Mouse (Mus musculus) limb, embryonic 11.5 days (tissue): ENCODE measurements around the gene Actc1. TPM values are rescaled to one million over a fixed set of nuclear protein-coding genes. Genes with fewer than 3 reads are reported as not detected.

Experiments used
- ATAC-seq: fragments of 200-750 bp; cut with Nextera tagmentation; 2 replicates; pipeline ENCODE4 v1.8.0; 2017; ENCODE audit warnings: low read depth; ENCODE audit not compliant: insufficient number of reproducible peaks, low FRiP score, low TSS enrichment
- DNase-seq: peaks from one replicate; pipeline ENCODE4 v3.0.0-alpha.2; 2015; ENCODE audit warnings: low spot score
- H3K27ac ChIP-seq: fragments of 300-500 bp; sonication (generic); replicated peaks from 2 replicates; pipeline ENCODE4 v1.5.1; 2014; ENCODE audit warnings: low read depth, mild to moderate bottlenecking, low read length
- H3K27me3 ChIP-seq: fragments of 300-500 bp; sonication (generic); 2 replicates; pipeline ENCODE4 v1.6.1; 2014; ENCODE audit warnings: mild to moderate bottlenecking, low read length, mixed read lengths; ENCODE audit not compliant: control insufficient read depth, insufficient read depth
- H3K36me3 ChIP-seq: fragments of 300-500 bp; sonication (generic); 2 replicates; pipeline ENCODE4 v1.6.1; 2014; ENCODE audit warnings: mild to moderate bottlenecking, low read length, moderate library complexity, mixed read lengths; ENCODE audit not compliant: control insufficient read depth, insufficient read depth
- H3K4me1 ChIP-seq: fragments of 300-500 bp; sonication (generic); 2 replicates; pipeline ENCODE4 v1.6.1; 2014; ENCODE audit warnings: low read length, mixed read lengths; ENCODE audit not compliant: control insufficient read depth, insufficient read depth
- H3K4me2 ChIP-seq: fragments of 300-500 bp; sonication (generic); 2 replicates; pipeline ENCODE4 v1.6.1; 2014; ENCODE audit warnings: low read depth, mild to moderate bottlenecking, moderate library complexity; ENCODE audit not compliant: severe bottlenecking
- H3K4me3 ChIP-seq: fragments of 300-500 bp; sonication (generic); 2 replicates; pipeline ENCODE4 v1.5.1; 2014; ENCODE audit warnings: low read depth, low read length
- H3K9ac ChIP-seq: fragments of 300-500 bp; sonication (generic); 2 replicates; pipeline ENCODE4 v1.6.1; 2014; ENCODE audit warnings: mild to moderate bottlenecking, low read length
- H3K9me3 ChIP-seq: fragments of 300-500 bp; sonication (generic); 2 replicates; pipeline ENCODE4 v1.6.1; 2016; ENCODE audit warnings: low read length; ENCODE audit not compliant: control insufficient read depth
- WGBS: fragments of 180-500 bp; shearing (Covaris S2); extraction: QIAGEN DNeasy Blood & Tissue Kit; methylation state at CpG from one replicate; pipeline ENCODE4 v1.1.7; 2014; 5-methylcytosine and 5-hydroxymethylcytosine counted together
- polyA plus RNA-seq: library from polyadenylated mRNA; unstranded; fragments of >200 nt; fragmentation: Nextera tagmentation; extraction: Ambion mirVana; gene quantifications from 2 replicates; pipeline ENCODE4 v1.2.1, GENCODE M21; 2014

Gene Actc1
- polyA plus RNA-seq, 1 experiment from 2014 or later = 95.4 TPM

- 91% methylated on average over 5 of the region's 5 CpGs for WGBS
- H3K4me1 ChIP-seq = no peaks in the 10 kb centered on the region
These were observed 7.1 kb downstream of the Actc1 start for GRCm38 (mm10) chr2:114046151-114046664.

GRCm38 (mm10) chr2:114037926-114038325 is 15.4 kb downstream of the Actc1 start:
- H3K9me3 ChIP-seq = no peaks in the 10 kb centered on the region
- H3K4me3 ChIP-seq = no peak overlapping the region
- no peak overlapping the region for H3K4me2 ChIP-seq
- H3K9ac ChIP-seq = no peak overlapping the region
- ATAC-seq = no peak
- H3K27ac ChIP-seq = no peak overlapping the region
- 82% methylated on average over 2 of the region's 2 CpGs for WGBS
- H3K4me1 ChIP-seq = no peaks in the 10 kb centered on the region
- no peaks in the 10 kb centered on the region for H3K36me3 ChIP-seq
- H3K27me3 ChIP-seq = no peaks in the 10 kb centered on the region
- no peak for DNase-seq

More at GRCm38 (mm10) chr2:114046151-114046664, 7.1 kb downstream of the Actc1 start:
- Histone ChIP-seq H3K9ac (no peak overlapping the region), H3K4me3 (no peak overlapping the region), H3K36me3 (no peaks in the 10 kb centered on the region), H3K27ac (no peak overlapping the region), H3K9me3 (no peaks in the 10 kb centered on the region), H3K27me3 (no peaks in the 10 kb centered on the region), H3K4me2 (no peak overlapping the region)
- no peak for ATAC-seq
- DNase-seq = no peak

DNA sequence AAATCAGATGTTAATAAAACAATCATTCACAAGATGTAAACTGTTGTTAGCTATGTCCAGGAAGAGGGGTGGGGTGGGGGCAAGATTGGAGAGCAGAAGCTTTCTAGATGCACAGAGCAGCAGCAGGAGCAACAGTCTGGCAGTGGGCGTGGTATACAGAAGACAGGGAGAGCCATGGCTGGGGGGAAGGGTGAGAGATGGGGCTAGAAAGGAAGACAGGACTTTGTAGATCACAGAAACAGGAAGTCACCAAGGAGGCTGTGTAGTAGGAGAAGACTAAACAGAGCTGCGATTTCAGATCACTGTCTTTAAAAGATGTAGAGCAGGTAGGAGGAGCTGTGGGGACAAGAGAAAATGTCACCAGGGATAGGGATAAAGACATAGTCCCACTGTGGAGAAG is 21.1 kb downstream of the Actc1 start:
- 39% methylated on average over 2 of the region's 2 CpGs for WGBS
- Histone ChIP-seq H3K27me3 (no peaks in the 10 kb centered on the region), H3K9me3 (no peaks in the 10 kb centered on the region), H3K4me3 (no peak overlapping the region), H3K36me3 (no peaks in the 10 kb centered on the region), H3K9ac (no peak overlapping the region), H3K4me2 (no peak overlapping the region), H3K27ac (no peak overlapping the region), H3K4me1 (no peaks in the 10 kb centered on the region)
- ATAC-seq (no peak), DNase-seq (no peak)

DNA sequence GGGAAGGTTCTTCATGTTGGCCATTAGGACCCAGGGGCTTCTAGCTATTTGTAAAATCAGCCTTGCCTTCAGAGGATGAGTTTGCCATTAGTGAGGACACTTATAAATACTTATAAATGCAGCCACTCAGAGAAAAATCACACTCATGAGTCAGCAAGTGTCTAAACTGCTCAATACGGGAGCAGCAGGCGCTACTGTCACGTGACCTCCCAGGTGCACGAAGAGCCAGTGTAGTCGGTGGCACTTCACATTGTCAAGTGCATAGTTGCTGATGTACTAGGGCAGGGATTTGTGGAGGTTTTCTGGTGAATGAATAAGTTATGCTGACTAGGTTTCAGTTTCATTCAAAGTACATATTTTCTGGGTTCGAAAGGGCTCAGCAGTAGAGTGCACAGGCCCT is 30.0 kb downstream of the Actc1 start:
- Histone ChIP-seq H3K9me3 (no peaks in the 10 kb centered on the region), H3K36me3 (no peaks in the 10 kb centered on the region), H3K4me2 (no peak overlapping the region), H3K9ac (no peak overlapping the region), H3K27me3 (no peaks in the 10 kb centered on the region), H3K4me1 (no peaks in the 10 kb centered on the region), H3K27ac (no peak overlapping the region), H3K4me3 (no peak overlapping the region)
- ATAC-seq (no peak), DNase-seq (no peak)
- WGBS = 92% methylated on average over 6 of the region's 6 CpGs

- no peak overlapping the region for H3K9ac ChIP-seq
- no peak overlapping the region for H3K4me3 ChIP-seq
- H3K9me3 ChIP-seq = no peaks in the 10 kb centered on the region
- peaks cover under 1% of the 10 kb centered on the region; the same call in 1 of the 2 replicates for H3K27me3 ChIP-seq
- no peak overlapping the region for H3K27ac ChIP-seq
- no peak overlapping the region for H3K4me2 ChIP-seq
- H3K4me1 ChIP-seq = no peaks in the 10 kb centered on the region
- no peaks in the 10 kb centered on the region for H3K36me3 ChIP-seq
- no peak for ATAC-seq
- DNase-seq = no peak
These were observed 33.2 kb downstream of the Actc1 start for GRCm38 (mm10) chr2:114020210-114020563.

DNA sequence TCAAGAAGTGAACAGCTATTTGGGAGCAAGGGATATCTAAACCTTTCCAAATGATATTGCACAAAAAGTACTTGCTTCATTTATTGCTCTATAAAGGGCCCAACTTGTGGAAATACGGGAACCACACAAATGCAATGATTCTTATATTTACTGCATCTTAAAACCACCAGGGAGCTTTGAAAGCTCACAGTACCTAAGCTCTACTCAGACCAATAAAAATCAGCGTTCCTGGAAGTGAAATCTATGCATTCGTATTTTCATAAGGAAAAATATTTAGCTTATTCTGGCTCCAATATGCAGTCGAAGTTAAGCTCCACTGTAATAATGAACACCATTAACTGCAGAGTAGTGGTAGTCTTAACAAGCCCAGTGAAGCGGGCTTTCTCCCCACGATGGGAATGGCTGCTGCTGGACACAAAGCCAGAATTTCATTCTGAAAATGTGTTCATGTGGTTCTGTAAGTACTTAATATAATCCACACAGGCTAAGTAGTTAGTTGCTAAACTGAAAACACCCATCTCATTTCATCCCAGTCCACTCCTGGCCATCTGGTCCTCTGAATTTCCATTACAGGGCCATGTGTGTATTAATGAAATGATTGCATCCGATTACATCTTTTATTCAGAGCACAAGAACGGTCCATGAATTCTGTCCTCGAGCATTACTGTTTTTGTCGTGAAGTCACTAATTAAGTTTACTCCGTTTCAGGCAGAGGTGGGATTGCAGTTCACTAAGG is 33.7 kb downstream of the Actc1 start:
- no peak overlapping the region for H3K27ac ChIP-seq
- H3K9me3 ChIP-seq = no peaks in the 10 kb centered on the region
- peaks cover 5% of the 10 kb centered on the region for H3K27me3 ChIP-seq
- H3K36me3 ChIP-seq = no peaks in the 10 kb centered on the region
- no peak overlapping the region for H3K4me2 ChIP-seq
- no peaks in the 10 kb centered on the region for H3K4me1 ChIP-seq
- no peak overlapping the region for H3K9ac ChIP-seq
- DNase-seq (no peak), ATAC-seq (no peak)
- WGBS = 76% methylated on average over 11 of the region's 11 CpGs
- H3K4me3 ChIP-seq = no peak overlapping the region

- Histone ChIP-seq H3K36me3 (no peaks in the 10 kb centered on the region), H3K9me3 (no peaks in the 10 kb centered on the region), H3K4me3 (no peak overlapping the region), H3K9ac (no peak overlapping the region), H3K4me1 (0 out of 2 replicates have a peak, but pooled peaks cover 3% of the 10 kb centered on the region), H3K27me3 (peaks cover 21% of the 10 kb centered on the region), H3K27ac (no peak overlapping the region), H3K4me2 (no peak overlapping the region)
- ATAC-seq = no peak
- 32% methylated on average over 10 of the region's 10 CpGs for WGBS
- DNase-seq = no peak
These were observed 35.2 kb downstream of the Actc1 start for GRCm38 (mm10) chr2:114018136-114018535.

DNA sequence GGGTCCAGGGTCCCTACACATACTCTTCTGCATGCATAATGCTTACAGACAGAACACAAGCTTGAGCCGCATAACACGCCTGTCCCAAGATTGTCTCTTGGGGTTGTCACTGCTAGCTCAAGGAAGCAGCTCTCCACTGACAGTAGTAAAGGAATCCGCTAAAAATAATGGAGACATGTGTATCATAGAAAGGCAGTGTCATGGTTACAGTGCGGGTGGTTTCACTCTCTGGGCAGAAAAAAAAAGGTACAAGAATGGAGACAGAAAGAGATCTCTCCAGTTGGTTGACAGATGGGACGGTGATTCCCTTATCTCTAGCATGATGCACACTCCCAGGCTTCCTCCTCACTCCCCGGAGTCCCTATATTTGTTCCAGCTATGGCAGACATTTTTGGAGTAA is 38.5 kb downstream of the Actc1 start:
- no peak overlapping the region for H3K9ac ChIP-seq
- H3K27me3 ChIP-seq = peaks cover 31% of the 10 kb centered on the region
- WGBS = 80% methylated on average over 6 of the region's 6 CpGs

More for the DNA sequence above, 38.5 kb downstream of the Actc1 start:
- no peak overlapping the region for H3K4me2 ChIP-seq
- H3K4me3 ChIP-seq = no peak overlapping the region
- H3K4me1 ChIP-seq = 0 out of 2 replicates have a peak, but pooled peaks cover 3% of the 10 kb centered on the region
- no peak overlapping the region for H3K27ac ChIP-seq
- ATAC-seq (no peak), DNase-seq (no peak)
- H3K36me3 ChIP-seq = no peaks in the 10 kb centered on the region
- H3K9me3 ChIP-seq = no peaks in the 10 kb centered on the region
